Mouse (Mus musculus) frontal cortex, postnatal 14 days (tissue): ENCODE results near the gene Nfix.
"Not testable (repeated sequence)": the region's sequence is repeated elsewhere in the genome, so short reads cannot be mapped to it uniquely, and the experiment has no call there.

Source experiments
- DNase-seq, 2 experiments: peaks; one replicate each; pipeline ENCODE4 v3.0.0; 2022; ENCODE audit warnings: low spot score in 2 of 2

The Nfix gene

DNA sequence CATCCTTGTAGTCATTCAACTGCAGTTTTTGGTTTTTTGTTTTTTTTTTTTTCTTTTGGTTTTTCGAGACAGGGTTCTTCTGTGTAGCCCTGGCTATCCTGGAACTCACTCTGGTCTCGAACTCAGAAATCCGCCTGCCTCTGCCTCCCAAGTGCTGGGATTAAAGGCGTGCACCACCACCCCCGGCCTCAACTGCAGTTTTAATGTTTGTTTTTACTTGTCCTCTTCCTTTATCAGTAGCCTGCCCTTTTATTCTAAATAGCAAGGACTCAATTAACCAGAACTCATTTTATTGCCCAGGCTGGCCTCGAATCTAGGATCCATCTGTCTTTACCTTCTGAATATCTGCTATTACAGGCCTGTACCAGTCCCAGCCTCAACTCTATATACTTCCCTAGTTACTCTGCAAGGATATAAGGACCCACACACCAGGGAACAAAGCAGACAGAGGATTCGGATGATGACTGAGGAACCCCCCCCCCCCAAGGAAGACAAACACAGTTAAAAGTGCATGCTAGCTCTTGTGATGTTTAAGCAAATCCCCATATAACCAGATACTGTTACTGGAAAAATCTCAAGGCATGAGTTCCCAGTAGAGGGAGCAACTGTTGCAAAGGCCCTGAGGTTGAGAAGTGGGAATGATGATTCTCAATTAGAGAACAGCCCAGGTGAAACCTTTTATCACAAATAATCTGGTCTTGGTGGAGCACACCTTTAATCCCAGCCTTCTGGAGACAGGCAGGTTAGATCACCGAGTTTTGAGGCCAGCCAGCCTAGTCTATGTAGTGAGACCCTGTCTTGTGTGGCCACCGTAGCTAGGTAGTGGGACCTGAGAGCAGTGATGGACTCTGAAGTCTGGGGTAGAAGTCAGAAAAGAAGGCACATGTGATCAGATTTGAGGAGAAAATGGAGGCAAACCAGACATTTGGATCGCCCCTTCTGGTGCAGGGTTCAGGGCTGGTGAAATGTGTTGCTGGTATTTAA is 32.9 kb upstream of the Nfix start:
- DNase-seq, result no peak

DNA sequence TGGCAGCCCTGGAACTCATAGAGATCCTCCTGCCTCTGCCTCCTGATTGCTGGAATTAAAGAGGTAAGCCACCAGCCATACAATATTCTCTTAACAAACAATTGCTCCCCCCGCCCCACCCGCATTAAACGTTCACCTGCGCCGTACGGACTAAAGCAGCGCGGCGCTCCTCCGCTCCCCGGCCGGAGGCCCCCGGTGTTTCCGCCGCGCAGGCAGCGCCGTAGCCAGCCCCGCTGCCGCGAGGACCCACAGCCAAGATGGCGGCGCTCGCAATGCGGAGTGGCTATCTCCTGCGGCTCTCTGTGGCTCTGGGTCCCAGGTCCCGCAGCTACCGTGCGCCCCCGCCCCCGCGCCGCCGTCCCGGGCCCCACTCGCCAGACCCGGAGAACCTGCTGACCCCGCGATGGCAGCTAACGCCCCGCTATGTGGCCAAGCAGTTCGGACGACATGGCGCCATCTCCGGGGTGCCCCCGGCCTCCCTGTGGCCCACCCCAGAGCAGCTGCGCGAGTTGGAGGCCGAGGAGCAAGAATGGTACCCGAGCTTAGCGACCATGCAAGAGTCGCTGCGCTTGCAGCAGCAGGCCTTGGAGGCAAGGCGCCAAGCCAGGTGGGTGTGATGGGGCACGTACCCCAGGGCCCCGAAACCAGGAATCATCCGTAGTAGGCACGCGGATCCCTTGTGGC is 32.0 kb upstream of the Nfix start:
- DNase-seq, result peak; percentile 58 to 69

DNA sequence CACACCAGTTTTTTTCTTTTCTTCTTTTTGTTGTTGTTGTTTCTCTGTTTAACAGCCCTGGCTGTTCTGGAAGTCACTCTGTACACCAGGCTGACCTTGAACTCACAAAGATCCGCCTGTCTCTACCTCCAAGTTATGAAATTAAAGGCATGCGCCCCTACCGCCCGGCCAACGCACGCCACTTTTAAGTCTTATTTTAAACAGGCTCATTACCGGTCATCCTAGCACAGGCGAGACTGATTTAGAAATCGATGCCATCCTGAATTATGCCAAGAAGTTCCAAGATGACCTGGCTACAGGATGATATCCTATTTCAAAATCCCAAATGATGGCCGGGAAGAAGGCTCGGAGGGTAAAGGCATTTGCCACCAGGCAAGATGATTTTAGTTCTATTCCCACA is 31.3 kb upstream of the Nfix start, which contains the start of gene Gadd45gip1:
TSS of gene Gadd45gip1 (plus strand) at position 33 of the 400 bp plus-strand sequence.
- DNase-seq, result no peak

DNA sequence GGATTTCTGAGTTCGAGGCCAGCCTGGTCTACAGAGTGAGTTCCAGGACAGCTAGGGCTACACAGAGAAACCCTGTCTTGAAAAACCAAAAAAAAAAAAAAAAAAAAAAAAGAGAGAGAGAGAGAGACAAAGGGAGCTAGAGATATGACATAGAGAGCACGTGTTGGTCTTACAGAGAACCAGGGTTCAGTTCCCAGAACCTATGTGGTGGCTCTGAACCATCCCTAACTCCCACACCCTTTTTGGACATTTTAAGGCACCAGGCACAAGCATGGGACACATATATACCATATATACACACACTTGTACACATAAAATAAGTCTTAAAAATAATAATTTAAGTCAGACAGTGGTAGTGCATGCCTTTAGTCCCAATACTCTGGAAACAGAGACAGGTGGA is 26.4 kb upstream of the Nfix start:
- DNase-seq, result not testable (repeated sequence)

DNA sequence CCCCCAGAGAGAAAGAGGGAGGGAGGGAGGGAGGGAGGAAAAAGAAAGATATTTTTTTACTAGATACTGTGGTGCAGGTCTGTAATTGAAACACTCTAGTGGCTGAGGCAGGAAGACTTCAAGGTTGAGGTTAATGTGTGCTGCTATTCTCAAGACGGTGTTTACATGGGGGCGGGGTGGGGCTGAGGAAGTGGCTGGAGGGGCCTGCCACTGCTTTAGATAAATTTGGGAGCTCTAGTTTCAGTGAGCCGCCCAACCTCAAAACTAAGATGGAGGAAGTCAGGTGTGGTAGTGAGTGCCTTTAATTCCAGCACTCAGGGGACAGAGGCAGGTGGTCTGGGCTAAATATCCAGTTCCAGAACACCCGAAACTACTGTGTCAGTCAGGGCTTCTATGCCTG is 25.5 kb upstream of the Nfix start:
- DNase-seq, result no peak

DNA sequence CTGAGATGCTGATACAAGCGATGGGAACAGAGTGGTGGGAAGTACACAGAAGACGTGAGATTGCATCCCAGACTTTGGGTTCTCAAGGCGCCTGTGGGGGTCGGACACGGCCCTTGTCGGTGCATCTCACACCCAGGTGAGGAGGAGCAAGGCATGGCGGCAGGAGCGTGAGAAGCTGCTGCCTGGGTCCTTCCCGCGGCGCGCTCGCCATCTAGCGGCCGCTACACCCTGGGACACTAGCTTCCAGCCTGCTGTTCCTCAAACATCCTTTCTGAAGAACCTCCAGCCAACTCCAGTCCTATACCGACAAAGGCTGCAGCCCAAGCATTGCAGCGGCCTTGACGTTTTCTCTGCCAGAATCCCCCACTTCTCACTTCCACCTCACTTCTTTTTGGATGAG is 23.5 kb upstream of the Nfix start:
- peak in 1 of 2 experiments; percentile 64 for DNase-seq

DNA sequence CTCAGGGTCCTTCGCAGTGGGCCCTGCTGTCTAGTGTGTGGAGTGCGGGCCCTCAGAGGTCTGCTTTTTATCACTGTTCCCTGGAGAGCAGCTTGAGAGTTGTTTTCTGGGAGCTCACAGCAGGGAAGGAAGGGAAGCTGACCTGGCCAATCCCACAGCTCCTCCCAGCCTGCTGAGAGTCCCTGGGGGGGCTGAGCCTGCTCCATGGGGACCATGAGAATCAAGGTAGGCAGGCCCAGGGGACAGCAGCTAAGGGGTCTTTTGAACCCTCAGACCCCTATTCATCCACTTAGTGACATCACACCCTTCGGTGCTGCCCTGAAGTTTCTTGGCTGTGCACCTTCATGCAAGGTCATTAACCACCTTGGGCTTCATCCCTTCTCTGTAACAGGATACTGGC is 22.6 kb upstream of the Nfix start, which contains the start of gene Dand5:
TSS of gene Dand5 (minus strand) at position 101 of the 400 bp plus-strand sequence.
- DNase-seq, result no peak

DNA sequence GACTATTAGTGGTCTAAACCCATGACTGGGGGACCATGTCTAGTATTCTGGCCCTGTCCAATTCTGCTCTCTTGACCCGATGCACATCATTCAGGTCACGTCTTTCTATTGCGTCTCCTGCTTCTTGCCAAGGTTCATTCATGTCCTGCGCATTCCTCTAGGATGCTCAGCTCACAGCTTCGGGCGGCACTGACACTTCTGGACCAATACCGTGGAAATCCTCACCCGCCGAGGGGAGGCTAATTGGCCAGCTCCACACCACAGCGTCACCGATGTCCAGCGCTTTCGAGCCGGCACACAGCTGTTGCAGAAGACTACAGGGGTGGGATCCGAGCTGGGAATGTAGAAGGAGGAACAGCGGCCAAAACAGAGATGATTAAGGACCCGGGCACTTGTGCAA is 16.0 kb upstream of the Nfix start:
- no peak for DNase-seq

DNA sequence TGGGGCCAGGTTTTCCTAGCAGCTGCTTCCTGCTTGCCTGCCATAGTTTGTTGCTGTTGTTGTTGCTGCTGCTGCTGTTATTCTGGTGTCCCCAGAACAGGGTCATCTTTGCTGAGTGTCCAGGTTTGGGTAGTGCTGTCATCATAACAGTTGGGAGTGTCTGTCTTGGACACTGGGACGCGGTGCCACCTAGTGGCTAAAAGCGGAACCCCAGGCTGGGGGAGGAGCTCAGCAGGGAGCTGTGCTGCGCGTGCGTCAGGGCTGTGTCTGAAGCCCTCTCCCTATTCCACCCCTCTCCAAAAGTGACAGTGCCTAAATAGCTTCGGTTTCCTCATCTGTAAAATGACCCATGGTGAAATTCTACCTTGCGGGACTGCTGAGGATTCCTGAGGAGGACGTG is 15.4 kb upstream of the Nfix start:
- peak; percentile 89 to 95 for DNase-seq

DNA sequence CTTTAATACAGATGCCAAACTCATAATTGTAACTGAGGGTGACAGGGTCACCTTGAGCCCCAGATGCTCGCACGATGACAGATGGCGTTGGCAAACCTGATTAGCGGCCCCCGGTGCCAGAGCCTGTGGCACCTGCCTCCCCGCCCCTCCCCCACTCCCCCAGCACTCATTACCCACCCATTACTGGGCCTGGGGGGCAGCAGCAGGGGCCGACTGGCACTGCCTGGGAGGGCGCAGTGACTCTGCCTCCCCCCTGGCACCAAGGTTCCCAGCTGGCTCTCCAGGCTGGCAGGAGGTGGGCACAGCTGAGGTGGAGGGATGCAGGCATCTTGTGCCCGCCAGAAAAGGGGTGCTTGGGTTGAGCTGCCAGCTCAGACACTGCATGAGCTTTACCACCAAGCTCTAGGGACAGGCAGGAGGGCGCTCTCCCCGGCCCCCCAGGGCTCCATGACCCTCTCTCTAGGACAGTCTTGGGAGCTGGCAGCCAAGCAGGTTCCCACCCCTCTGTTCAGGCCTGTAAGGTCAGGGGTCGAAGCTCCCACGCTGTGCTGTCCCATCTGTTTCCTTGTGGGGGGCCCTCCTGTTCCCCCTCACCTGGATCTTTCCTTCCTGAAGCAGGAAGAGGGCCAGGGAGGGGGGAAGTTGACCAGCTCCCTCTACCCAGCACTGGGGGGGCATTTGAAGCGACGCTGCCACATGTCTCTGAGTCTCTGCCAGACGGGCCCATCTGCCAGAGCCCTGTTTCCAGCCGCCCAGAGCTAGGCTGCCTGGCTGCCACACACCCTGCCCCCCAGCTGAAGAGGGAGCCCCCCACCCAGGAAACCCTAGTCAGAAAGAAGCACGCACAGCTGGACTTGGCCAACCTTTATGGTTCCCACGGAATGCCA is 14.7 kb upstream of the Nfix start:
- no peak for DNase-seq

DNA sequence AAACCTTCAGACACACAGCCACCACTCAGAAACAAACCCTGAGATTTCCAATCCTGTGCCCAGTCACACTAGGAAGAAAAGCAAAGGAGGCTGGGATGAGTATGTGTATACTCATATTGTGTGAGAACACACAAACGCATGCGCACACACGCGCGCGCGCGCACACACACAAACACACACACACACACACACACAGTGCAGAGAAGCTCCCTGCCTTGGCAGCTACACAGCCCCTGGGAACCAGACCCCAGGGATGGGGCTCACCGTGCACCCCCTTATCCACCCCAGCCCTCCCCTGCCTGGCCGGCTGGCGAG is 14.1 kb upstream of the Nfix start:
- no peak for DNase-seq

DNA sequence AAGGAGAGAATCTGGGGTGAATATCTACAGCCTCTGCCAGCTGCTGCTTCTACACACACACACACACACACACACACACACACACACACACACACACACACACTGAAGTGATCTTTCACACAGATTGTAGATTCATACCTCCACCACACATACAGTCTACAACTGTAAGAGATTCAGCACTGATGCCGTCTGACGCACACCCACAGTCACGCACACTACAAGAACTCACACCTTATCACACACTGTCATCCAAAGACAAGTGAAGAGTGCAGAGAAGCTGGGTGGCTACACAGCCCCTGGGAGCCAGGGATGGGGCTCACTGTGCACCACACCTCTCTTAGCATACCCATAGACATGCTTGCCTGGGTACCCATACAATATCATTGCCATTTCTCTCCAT is 13.7 kb upstream of the Nfix start:
- no peak for DNase-seq

DNA sequence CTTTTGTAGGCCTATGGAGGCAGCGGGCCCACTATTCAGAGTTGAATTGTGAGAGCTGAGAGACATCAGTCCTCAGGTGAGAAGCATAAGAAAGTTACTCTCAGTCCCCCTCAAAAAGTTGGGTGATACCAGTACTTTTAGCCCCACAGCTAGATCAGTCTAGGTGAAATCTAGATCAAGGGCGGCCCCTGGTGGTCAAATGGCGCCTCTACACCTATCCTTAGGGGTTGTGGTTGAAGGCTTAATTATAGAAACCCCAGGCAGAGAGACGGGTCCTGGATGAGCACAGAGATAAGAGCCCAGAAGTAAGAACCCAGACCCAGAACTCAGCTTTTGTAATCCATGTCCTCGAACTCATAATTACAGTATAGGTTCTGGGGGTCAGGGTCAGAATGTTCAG is 12.9 kb upstream of the Nfix start:
- DNase-seq, result peak; percentile 71 to 90

DNA sequence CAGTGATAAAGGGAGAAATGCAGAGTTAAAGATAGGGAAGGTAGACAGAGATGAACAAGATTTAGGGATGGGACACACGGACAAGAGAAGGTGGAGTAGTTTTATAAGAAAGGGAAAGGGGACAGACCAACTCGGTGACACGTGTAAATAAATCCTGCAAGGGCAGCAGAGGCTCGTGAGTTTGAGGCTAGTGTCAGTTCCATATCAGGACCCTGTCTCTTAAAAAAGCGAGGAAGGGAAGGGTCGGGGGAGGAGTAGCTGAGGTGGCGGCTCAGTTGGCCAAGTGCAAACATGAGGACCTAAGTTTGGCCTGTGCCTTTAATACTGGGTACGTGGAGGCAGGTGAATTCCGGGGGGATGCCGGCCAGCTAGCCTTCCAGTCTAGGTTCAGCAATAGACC is 11.2 kb upstream of the Nfix start:
- no peak for DNase-seq

DNA sequence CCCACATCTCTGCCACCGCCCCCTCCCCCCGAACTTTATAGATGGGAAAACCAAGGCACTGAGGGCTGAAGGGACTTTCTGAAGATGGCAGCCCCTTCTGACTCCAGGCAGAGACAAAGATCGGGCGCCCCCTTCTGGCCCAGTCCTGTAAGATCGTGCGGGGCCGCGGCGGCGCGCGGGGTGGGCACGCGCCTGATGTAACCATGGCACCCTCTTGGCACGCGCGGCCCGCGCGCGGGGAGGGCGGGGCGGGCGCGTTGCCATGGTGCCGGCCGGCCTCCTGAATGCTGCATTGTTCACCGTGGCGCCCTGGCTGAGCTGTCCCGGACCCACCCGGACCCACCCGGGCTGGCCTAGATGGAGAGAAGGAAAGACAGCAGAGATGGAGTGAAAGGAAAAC is 10.8 kb upstream of the Nfix start:
- peak; percentile 91 to 97 for DNase-seq

DNA sequence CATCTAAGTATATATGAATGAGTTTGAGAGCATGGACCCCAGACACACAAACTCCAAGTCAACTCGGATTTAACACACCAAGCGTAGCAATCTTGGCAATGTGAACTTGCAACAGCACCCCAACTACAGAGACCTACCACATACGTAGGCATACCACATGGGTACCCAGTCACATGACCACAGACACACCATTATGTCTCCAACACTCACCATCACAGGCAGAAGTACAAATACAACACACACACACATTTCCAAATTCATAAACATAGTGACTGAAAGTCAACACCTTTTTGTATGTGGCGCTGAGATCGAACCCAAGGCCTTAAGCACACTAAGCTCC is 9.8 kb upstream of the Nfix start:
- no peak for DNase-seq

DNA sequence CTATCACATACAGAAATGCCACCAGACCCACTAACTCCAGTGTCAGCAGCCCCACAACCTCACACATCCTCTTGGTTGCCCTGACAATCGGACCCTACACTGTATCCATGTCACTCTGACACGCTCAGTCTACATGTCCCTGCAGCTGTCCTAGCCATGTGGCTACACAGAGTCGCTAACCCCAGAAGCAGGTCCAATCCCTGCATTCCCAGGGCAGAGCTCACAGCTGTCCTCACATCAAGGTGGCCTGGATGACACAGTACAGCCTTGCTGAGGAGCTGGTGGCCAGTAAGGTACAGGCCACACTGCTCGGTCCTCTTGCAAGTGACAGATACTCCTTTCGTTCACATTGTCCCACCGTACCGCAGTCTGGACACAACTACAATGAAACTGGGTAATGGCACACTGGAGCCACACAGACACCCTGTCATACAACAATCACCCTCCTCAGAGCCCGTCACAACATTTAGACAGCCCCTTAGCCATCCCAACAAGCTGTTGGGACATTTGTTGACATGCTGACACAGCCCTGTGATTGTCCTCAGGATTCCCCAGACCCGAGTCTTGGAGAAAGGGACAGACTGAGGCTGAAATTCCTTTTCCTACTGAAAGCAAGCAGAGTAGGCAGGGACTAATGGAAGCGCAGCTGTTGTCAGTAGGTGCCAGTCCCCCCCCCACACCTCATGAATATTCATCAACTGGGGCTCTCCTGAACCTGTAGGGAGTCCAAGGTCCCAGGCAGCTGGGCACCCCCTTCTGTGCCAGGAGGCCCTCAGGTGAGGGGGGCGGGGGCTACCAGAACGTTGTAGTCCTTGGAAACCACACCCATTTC is 9.2 kb upstream of the Nfix start:
- no peak for DNase-seq

DNA sequence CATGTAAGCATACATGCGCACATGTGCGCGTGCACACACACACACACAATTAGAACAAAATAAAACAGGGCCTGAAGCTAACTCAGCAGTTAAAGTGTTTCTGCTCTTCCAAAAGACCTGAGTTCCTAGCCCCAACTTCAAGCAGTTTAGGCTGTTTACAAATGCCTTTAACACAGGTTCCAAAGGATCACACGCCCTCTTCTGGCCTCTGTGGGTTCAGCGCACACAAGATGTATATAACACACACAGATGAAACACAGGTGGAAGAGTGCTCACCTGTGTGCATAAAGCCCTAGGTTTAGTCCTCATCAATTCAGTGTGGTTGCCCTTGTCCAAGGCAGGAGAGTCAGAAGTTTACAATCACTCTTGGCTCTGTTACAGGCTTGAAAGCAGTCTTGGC is 5.9 kb upstream of the Nfix start:
- no peak for DNase-seq

DNA sequence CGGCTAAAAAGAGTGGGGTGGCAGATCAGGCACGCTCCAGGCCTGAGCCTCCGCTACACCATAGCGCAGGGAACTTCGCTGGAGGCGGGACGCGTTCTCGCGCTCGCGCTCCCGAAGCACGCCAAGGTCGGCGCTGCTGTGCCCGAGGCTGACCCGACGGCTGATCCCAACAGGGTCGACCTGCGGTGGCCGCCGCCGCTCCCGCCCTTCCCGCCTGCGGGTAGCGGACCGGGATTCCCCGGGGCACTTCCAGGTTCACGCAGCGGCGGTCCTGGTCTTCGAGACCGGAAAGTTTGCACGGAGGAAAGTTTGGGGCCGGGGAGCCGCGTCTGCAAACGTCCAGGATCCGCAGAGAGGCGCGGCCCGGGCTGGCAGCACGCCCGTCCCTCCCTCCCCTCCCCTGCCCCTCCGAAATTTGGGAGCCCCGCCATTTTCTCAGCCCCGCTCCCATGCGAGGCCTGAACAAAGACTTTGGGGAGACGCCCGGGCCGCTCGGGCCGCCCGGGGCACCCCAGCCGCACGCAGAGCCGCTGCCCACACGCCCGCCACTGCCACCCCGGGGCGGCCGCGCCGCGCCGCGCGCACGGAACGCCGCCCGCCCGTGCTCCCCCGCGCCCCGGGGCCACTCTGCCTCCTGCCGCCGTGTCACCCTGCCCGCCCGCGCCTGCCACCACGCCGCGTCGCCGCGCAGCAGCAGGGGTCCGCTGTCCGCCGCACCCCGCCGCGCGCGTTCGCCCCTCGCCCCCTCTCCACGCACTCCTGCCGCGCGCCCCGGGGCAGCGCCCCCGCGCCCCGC is 810 bp downstream of the Nfix start:
- DNase-seq, result no peak

DNA sequence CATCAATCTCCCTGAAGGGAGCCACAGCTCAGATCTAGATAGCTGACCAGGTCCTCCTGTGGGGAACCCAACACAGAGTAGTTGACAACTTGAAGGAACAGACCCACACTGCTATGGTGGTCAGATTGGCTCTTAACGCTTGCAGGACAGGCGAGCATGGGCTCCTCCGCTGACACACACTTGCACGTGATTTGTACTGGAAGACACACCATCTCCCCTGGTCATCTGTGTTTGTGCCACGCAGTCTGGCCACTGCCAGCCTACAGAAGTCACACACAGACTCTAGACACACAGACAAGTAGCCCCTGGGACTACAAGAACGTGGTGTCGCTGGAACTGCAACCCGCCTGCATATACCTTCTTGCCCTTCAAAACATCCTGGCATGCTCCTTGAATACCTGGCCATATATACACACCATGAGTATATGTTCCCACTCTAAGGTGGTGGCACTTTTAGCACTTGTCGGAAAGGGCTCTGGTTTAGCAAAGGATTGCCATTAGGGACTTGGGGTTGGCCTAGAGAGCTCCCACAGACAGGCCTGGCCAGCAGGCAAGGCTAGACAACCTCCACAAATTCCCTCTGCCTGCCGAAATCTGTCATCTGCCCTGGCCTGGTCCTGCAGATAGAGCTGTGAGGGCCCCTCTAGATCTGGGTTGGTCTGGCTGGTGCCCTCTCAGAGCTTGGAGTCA is 1.6 kb downstream of the Nfix start:
- DNase-seq, result no peak
